Mouse (Mus musculus): ENCODE data around the gene Siva1.

Siva1 gene

GRCm38 (mm10) chr12:112678555-112679026 lies 34.1 kb downstream of the Siva1 start, which contains the start of gene Zbtb42:
Gene Zbtb42 (plus strand): TSS chr12:112678828.
- no peak for DNase-seq (ENCODE audit: low read depth, low spot score)

- no peak for DNase-seq (ENCODE audit: low read depth, low spot score)
These were observed 34.8 kb downstream of the Siva1 start for GRCm38 (mm10) chr12:112679027-112679996.

GRCm38 (mm10) chr12:112683351-112683750 lies 38.9 kb downstream of the Siva1 start:
- DNase-seq (ENCODE audit: low read depth, low spot score) = no peak

- no peak for DNase-seq (ENCODE audit: low read depth, low spot score)
These were observed 44.0 kb downstream of the Siva1 start for GRCm38 (mm10) chr12:112688458-112688857.

- peak; percentile 97 for DNase-seq (ENCODE audit: low read depth, low spot score)
These were observed 49.0 kb downstream of the Siva1 start for GRCm38 (mm10) chr12:112693185-112694126.

- no peak for DNase-seq (ENCODE audit: low read depth, low spot score)
These were observed 49.6 kb downstream of the Siva1 start for GRCm38 (mm10) chr12:112694127-112694475.

GRCm38 (mm10) chr12:112696806-112697425 lies 52.4 kb downstream of the Siva1 start:
- DNase-seq (ENCODE audit: low read depth, low spot score) = no peak

Data from skeletal muscle tissue, adult 2 months (tissue).